Mouse (Mus musculus) left cerebral cortex, postnatal 4 days (tissue): Measurements from ENCODE around the gene Ccdc8. TPM values are rescaled to one million over a fixed set of nuclear protein-coding genes. Genes with fewer than 3 reads are reported as not detected.
A peak's percentile ranks its signal among the peaks of the same experiment; 100 is the strongest.

Source experiments
- DNase-seq: peaks from one replicate; pipeline ENCODE4 v3.0.0-alpha.2; 2022
- intact Hi-C: fragments of 180-260 bp; cut with DNase I; formaldehyde crosslinking; loops from one replicate; pipeline ENCODE4 v1.15.1; 2025
- total RNA-seq, 2 experiments: library from RNA; stranded (reverse); gene quantifications; 2 replicates each; pipeline ENCODE4 v1.2.3; 2021

The Ccdc8 gene
- total RNA-seq, 2 experiments from 2014 or later, result 3.3 to 4.3 TPM

GRCm38 (mm10) chr7:16971160-16971559 lies 21.3 kb upstream of the Ccdc8 start:
- no peak for DNase-seq
- intact Hi-C loops, result no loop called here

GRCm38 (mm10) chr7:16974018-16974417 lies 18.5 kb upstream of the Ccdc8 start:
- intact Hi-C loops, result no loop called here
- peak; percentile 50 for DNase-seq

DNA sequence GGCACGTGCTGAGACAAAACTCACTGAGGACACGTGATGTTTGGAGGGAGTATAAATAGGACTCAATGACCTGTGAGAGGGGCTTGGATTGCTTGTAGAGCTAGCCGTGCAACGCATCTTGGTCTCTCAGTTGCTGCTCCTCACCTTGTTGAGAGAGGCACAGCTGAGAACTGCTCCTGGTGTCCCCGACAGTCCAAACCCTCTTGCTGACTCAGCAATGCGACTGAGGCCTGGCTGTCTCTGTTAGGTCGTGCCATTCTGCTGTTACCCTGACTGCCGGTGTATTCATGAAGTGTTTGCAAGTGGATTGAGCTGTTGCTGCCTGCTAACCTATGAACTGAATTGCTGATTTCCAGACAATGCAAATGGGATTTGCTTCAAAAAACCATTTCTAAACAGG lies 16.2 kb upstream of the Ccdc8 start:
- no peak for DNase-seq
- intact Hi-C loops, result no loop called here

DNA sequence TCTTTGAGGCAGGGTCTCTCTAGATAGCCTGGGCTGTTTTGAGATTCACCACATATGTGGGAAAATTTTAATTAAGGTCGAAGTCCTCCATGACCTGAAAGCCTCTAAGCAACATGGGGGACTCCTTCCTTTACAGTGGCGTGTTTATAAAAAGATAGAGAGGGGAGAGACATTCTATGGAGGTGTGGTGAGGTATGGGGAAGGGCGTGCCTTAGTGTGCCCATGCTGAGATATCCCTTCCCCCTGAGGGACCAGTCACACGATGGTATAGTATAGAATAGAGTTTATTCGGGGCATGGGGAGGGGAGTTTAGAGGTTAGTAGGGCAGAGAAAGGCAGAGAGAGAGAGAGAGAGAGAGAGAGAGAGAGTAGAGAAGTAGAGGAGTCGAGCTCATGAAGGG lies 14.3 kb upstream of the Ccdc8 start:
- DNase-seq, result no peak
- intact Hi-C loops, result no loop called here

DNA sequence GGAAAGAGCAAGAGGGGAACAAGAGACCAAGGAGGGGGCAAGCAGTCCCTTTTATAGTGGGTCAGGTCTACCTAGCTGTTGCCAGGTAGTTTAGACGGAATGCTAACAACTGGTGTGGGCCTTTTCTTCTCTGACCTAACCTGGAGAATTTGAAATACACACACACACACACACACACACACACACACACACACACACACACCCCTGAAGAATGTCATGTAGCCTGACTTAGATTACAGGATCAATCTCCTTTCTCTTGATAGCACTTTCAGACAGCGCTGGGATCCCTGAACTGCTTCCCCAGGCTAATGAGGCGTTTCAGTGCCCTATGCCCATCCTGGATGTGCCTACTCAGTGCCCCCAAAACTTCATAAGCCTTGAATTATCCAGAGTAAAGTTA lies 13.9 kb upstream of the Ccdc8 start:
- no peak for DNase-seq
- intact Hi-C loops, result no loop called here

DNA sequence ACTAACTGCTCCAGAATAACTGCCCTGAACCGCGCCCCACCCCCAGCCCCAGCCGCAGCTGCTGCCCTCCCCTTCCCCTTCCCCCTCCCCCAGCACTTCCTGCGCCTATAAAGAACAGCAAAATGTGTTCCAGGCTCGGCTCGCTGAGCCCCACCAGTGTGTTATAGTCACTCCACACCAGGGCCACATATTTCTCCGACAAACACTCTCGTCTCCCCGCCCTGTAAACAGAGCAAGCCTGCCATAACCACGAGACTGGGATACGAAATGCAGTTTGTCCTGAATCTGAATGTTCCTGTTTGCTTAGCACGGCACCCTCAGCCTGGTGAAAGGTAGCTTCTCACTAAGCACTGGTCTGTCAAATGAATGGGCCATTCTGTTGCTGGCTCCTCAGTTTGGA lies 12.2 kb upstream of the Ccdc8 start:
- peak; percentile 54 for DNase-seq
- intact Hi-C loops, result no loop called here

DNA sequence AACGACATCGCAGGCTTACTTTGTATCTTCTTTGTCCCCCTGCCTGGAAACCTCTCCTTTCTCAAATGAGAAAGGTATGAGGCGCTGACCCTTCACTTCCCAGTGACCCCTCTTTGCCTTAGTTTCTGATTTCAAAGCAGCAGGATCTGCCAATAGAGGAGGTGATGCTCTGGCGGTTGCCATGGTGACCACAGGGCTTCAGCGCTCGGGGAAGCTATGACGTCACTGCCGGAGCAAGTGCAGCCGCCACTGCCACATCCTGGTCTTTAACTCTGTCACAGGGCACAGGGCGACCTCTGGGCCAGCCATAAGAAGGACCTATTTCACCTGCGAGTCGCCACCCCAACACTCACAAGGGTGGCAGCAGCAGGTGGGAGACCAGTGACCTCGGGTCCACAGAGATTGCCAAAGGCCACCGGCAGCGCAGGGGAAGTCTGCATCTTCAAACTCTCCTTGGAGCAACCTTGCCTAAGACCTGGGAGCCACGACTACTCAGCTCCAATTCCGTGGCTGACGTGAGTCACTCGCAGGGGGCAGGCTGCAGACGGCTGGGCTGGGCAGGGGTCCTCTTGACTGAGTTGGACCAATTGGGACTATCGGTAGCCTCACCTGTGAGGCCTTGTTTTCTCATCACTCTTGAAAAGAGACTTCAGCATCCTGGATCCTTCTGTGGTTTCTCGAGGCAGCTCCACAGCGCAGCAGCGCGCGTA lies 9.5 kb upstream of the Ccdc8 start, which contains the start of gene Gm42372:
Gene Gm42372 (plus strand): TSS at position 228 of the 710 bp plus-strand sequence.
- intact Hi-C loops, result no loop called here
- peak; percentile 88 for DNase-seq

DNA sequence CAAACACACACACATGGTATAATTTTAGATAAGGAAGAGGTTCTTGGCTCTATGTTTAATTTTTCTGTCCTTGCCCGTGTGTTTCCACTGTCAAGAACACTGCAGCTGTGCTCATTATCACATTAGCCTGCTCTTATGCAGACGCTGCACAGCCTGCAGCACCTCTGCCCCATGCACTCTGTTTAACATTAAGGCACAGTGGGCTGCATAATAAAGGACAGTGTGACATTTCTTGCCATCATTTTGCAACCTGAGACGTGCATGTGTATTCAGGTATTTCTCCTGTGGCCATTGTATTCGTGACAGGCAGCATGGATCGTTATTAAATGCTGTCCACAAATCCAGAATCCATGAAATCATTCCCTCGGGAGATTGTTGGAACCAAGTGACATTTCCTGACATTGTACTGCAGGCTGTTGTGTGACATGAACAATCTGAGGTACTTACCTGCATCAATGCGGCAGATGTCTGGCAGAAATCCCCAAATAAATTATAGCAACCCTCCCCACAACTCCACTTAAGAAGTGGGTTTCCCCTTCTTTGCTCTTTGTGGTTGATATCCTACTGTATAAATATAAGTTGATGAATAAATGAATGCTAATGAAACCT lies 4.9 kb upstream of the Ccdc8 start:
- no peak for DNase-seq
- intact Hi-C loops, result no loop called here

DNA sequence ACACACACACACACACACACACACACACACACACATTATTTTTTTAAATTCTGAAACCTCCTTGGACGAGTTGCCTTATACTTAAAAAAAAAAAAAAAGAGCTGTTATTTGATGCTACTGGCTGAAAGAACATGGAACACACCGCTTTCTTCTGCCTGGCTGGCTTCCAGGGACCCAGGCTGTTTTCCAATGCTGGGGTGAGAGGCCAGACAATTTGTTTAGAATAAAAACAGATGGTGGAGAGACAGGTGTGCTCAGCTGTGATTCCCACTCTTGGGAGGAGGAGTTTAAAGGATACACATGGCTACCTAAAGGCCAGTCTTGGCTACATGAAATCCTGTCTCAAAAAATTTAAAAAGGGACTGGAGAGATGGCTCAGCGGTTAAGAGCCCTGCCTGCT lies 4.1 kb upstream of the Ccdc8 start:
- intact Hi-C loops, result no loop called here

GRCm38 (mm10) chr7:16990006-16990744 lies 2.3 kb upstream of the Ccdc8 start:
- intact Hi-C loops, result no loop called here
- DNase-seq, result no peak

More for the DNA sequence above, 4.1 kb upstream of the Ccdc8 start:
- peak; percentile 70 for DNase-seq

- intact Hi-C loops, result no loop called here
- no peak for DNase-seq
Measured at GRCm38 (mm10) chr7:16991681-16992450, 642 bp upstream of the Ccdc8 start.

GRCm38 (mm10) chr7:16993651-16994399 lies 1.3 kb downstream of the Ccdc8 start:
- peak; percentile 77 for DNase-seq

DNA sequence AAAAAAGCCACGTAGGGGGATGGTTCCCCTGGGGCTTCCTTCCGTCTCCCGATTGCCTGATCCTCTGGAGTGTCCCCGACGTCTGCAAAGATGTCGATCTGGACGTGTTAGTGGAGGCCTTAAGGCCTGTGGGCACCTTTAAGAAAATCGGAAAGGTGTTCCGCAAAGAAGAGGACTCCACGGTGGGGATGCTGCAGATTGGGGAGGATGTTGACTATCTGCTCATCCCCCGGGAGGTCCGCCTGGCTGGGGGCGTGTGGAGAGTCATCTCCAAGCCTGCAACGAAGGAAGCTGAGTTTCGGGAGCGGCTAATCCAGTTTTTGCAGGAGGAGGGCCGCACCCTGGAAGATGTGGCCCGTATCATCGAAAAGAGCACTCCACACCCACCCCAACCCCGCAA lies 1.9 kb downstream of the Ccdc8 start:
- DNase-seq, result no peak
- intact Hi-C loops, result no loop called here

More at GRCm38 (mm10) chr7:16993651-16994399, 1.3 kb downstream of the Ccdc8 start:
- intact Hi-C loops, result no loop called here

DNA sequence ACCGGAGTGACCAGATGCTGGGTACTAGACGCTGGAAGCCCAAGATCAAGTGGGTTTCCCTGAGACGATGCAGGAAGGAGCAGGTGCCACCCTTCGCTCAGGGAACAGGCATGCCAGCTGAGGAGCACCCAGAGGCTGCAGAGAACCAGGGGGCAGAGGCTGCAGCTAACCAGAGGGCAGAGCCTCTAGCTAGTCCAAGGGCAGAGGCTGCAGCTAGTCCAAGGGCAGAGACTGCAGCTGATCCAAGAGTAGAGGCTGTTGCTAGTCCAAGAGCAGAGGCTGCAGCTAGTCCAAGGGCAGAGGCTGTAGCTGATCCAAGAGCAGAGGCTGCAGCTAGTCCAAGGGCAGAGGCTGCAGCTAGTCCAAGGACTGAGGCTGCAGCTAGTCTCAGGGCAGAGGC lies 2.8 kb downstream of the Ccdc8 start:
- intact Hi-C loops, result no loop called here
- no peak for DNase-seq

DNA sequence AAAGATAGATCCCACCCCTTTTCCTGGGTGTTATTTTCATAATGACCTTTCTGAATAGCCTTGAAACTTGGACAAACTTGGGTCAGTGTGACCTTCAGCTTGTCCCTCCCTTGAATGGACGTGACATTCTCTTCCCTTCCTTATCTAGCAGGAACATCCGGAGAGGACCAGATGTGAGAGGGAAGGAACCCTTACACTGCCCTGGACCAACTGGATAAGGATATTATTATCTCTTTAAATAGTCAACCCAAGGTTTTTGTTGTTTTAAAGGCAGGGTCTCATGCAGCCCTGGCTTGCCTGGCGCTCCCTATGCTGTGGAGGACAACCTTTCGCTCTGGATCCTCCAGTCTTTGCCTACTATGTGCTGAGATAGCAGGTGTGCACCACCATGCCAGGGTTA lies 6.7 kb downstream of the Ccdc8 start:
- DNase-seq, result no peak

GRCm38 (mm10) chr7:16999650-17000049 lies 7.1 kb downstream of the Ccdc8 start:
- intact Hi-C loops, result no loop called here
- DNase-seq, result peak; percentile 82

More for the DNA sequence above, 6.7 kb downstream of the Ccdc8 start:
- intact Hi-C loops, result no loop called here

GRCm38 (mm10) chr7:17002375-17003195 lies 10.1 kb downstream of the Ccdc8 start:
- DNase-seq, result peak; percentile 90
- intact Hi-C loops, result loop anchor here (1.0 to 2.0 kb wide), 2 partner anchors 52 to 70 kb away; no protein-coding TSS in a partner anchor

GRCm38 (mm10) chr7:17003230-17003960 lies 10.9 kb downstream of the Ccdc8 start:
- intact Hi-C loops, result loop anchor here (2.0 kb wide), 1 partner anchor 53 kb away; no protein-coding TSS in a partner anchor
- no peak for DNase-seq
